Mouse (Mus musculus) cortical plate, adult 2 months (tissue): ENCODE results near the gene Ppa1.

Experiments
- CTCF ChIP-seq: fragments of 200-500 bp; IDR thresholded peaks from 2 replicates; pipeline ENCODE4 v1.5.1; 2011; ENCODE audit warnings: mild to moderate bottlenecking, control low read depth, low read length; ENCODE audit not compliant: insufficient read depth; ENCODE audit errors: extremely low read depth
- POLR2A ChIP-seq: fragments of 200-500 bp; IDR thresholded peaks from 2 replicates; pipeline ENCODE4 v1.6.1; 2011; ENCODE audit warnings: mild to moderate bottlenecking, low read length, control low read depth; ENCODE audit not compliant: insufficient read depth; ENCODE audit errors: extremely low read depth

DNA sequence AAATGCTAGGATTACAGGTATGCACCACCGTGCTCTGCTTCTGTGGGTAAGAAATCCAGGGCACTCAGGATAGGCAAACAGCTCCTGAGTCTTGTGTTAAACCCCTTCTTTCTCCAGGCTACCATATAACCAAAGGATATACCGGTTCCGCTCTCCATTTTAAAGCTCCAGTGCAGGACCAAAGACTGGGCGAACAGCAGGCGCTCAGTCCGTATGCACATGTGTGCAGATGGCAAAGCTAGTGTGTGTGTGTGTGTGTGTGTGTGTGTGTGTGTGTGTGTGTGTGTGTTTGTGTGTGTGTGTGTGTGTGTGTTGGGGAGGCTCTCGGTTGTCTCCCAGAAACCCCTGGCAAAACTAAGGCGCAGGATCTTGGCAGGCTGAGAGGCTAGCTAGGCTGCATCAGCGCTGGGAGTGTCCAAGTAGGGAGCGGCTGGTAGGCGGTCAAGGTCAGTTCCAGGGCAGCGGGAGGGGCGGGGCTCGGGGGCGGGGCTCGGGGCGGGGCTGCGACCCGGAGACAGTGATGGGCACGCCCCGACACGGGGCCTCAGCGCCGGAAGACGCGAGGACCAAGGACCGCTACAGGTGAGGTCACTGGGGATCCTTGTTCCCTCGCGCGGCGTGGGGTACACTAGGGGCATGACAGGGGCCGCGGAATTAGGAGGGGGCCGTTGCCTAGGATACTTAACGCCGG lies 66.6 kb downstream of the Ppa1 start, which contains the start of gene Aifm2:
- TF ChIP-seq CTCF = no peak
- TF ChIP-seq POLR2A = no peak
